Mouse (Mus musculus): Measurements from ENCODE around the gene Fcrls. TPM values are rescaled to one million over a fixed set of nuclear protein-coding genes. Genes with fewer than 3 reads are reported as not detected.

Gene Fcrls
- not detected for polyA plus RNA-seq (2014; fragmentation: Illumina TruSeq; extraction: RNeasy Lipid Tissue Mini Kit (QIAGEN cat#74804); ENCODE audit: low read depth, low replicate concordance)

GRCm38 (mm10) chr3:87263436-87263835 is at the start of gene Fcrls:
Fcrls (minus strand) TSS chr3:87263738.

Other genes with a start within 250 kb of the Fcrls start
- 3.5 TPM for gene Kirrel, start 89.0 kb downstream of the Fcrls start, polyA plus RNA-seq (2014; fragmentation: Illumina TruSeq; extraction: RNeasy Lipid Tissue Mini Kit (QIAGEN cat#74804); ENCODE audit: low read depth, low replicate concordance)
- not detected for gene Cd5l, start 94.1 kb upstream of the Fcrls start, polyA plus RNA-seq (2014; fragmentation: Illumina TruSeq; extraction: RNeasy Lipid Tissue Mini Kit (QIAGEN cat#74804); ENCODE audit: low read depth, low replicate concordance)
- not detected for gene Fcrl1, start 112.6 kb upstream of the Fcrls start, polyA plus RNA-seq (2014; fragmentation: Illumina TruSeq; extraction: RNeasy Lipid Tissue Mini Kit (QIAGEN cat#74804); ENCODE audit: low read depth, low replicate concordance)
- not detected for gene Fcrl5, start 172.0 kb upstream of the Fcrls start, polyA plus RNA-seq (2014; fragmentation: Illumina TruSeq; extraction: RNeasy Lipid Tissue Mini Kit (QIAGEN cat#74804); ENCODE audit: low read depth, low replicate concordance)